Mouse (Mus musculus): Measurements from ENCODE around the gene Bmyc.

GRCm38 (mm10) chr2:25706643-25707481 is at the start of gene Bmyc:
- TF ChIP-seq POLR2A (IDR thresholded peaks at IDR 0.05; ENCODE audit: insufficient read depth, low read length) (no peak), CTCF (IDR thresholded peaks at IDR 0.05; ENCODE audit: low read depth, low read length) (peak; percentile 72), EP300 (IDR thresholded peaks at IDR 0.05; ENCODE audit: insufficient read depth, low read depth, low read length) (no peak)
